Mouse (Mus musculus) kidney, postnatal 0 days (tissue): Measurements from ENCODE around the gene Ms4a6d. TPM values are rescaled to one million over a fixed set of nuclear protein-coding genes. Genes with fewer than 3 reads are reported as not detected.

Source experiments
- ATAC-seq: fragments of 200-750 bp; cut with Nextera tagmentation; replicated peaks from 2 replicates; pipeline ENCODE4 v1.8.0; 2017; ENCODE audit warnings: low read depth, moderate number of reproducible peaks, moderate TSS enrichment, moderate library complexity; ENCODE audit not compliant: low FRiP score
- DNase-seq: peaks from one replicate; pipeline ENCODE4 v3.0.0-alpha.2; 2016; ENCODE audit warnings: low spot score
- H3K27ac ChIP-seq: fragments of 300-500 bp; sonication (generic); 2 replicates; pipeline ENCODE4 v1.5.1; 2014; ENCODE audit warnings: mild to moderate bottlenecking
- H3K27me3 ChIP-seq: fragments of 300-500 bp; sonication (generic); 2 replicates; pipeline ENCODE4 v1.6.1; 2014; ENCODE audit warnings: low read length, mixed read lengths; ENCODE audit not compliant: insufficient read depth
- H3K36me3 ChIP-seq: fragments of 300-500 bp; sonication (generic); 2 replicates; pipeline ENCODE4 v1.6.1; 2014; ENCODE audit warnings: low read length, mixed read lengths; ENCODE audit not compliant: insufficient read depth
- H3K4me1 ChIP-seq: fragments of 300-500 bp; sonication (generic); replicated peaks from 2 replicates; pipeline ENCODE4 v1.6.1; 2014; ENCODE audit warnings: antibody characterized with exemption, low read length, mixed read lengths; ENCODE audit not compliant: insufficient read depth
- H3K4me2 ChIP-seq: fragments of 300-500 bp; sonication (generic); 2 replicates; pipeline ENCODE4 v1.6.1; 2014; ENCODE audit warnings: mild to moderate bottlenecking, low read length, moderate library complexity, mixed read lengths
- H3K4me3 ChIP-seq: fragments of 300-500 bp; sonication (generic); replicated peaks from 2 replicates; pipeline ENCODE4 v1.5.1; 2014; ENCODE audit warnings: low read depth, low read length
- H3K9ac ChIP-seq: fragments of 300-500 bp; sonication (generic); 2 replicates; pipeline ENCODE4 v1.6.1; 2014; ENCODE audit warnings: low read depth, low read length
- H3K9me3 ChIP-seq: fragments of 300-500 bp; sonication (generic); replicated peaks from 2 replicates; pipeline ENCODE4 v1.6.1; 2016; ENCODE audit warnings: low read length, inconsistent platforms, mixed read lengths
- CTCF ChIP-seq: IDR thresholded peaks from 2 replicates; pipeline ENCODE4 v1.5.1; 2016; ENCODE audit warnings: antibody characterized with exemption, low read depth, mild to moderate bottlenecking, moderate library complexity
- WGBS: fragments of 180-500 bp; shearing (Covaris S2); extraction: QIAGEN DNeasy Blood & Tissue Kit; methylation state at CpG from one replicate; pipeline ENCODE4 v1.1.7; 2014; 5-methylcytosine and 5-hydroxymethylcytosine counted together
- polyA plus RNA-seq: library from polyadenylated mRNA; unstranded; fragments of >200 nt; fragmentation: Nextera tagmentation; extraction: Ambion mirVana; gene quantifications from 2 replicates; pipeline ENCODE4 v1.2.1, GENCODE M21; 2015

Gene Ms4a6d
- polyA plus RNA-seq, 1 experiment from 2014 or later, result 8.0 TPM

- DNase-seq (no peak), ATAC-seq (no peak)
- Histone ChIP-seq H3K27me3 (no peaks in the 10 kb centered on the region), H3K4me1 (no peaks in the 10 kb centered on the region), H3K27ac (no peak overlapping the region), H3K4me3 (no peak overlapping the region), H3K36me3 (no peaks in the 10 kb centered on the region), H3K9ac (no peak overlapping the region), H3K4me2 (no peak overlapping the region), H3K9me3 (no peaks in the 10 kb centered on the region)
- 83% methylated on average over 1 of the region's 1 CpGs for WGBS
- no peak for TF ChIP-seq CTCF
These were observed 29.1 kb upstream of the Ms4a6d start for GRCm38 (mm10) chr19:11633732-11634131.

- ATAC-seq (no peak), DNase-seq (peak; percentile 60)
- H3K4me3 ChIP-seq, result no peak overlapping the region
- H3K4me1 ChIP-seq, result no peaks in the 10 kb centered on the region
- H3K4me2 ChIP-seq, result no peak overlapping the region
- TF ChIP-seq CTCF, result no peak
- no peaks in the 10 kb centered on the region for H3K36me3 ChIP-seq
- no peak overlapping the region for H3K27ac ChIP-seq
- no peaks in the 10 kb centered on the region for H3K9me3 ChIP-seq
- H3K9ac ChIP-seq, result no peak overlapping the region
- H3K27me3 ChIP-seq, result no peaks in the 10 kb centered on the region
- 37% methylated on average over 5 of the region's 5 CpGs for WGBS
These were observed 20.6 kb upstream of the Ms4a6d start for GRCm38 (mm10) chr19:11625231-11625630.

- DNase-seq, result peak; percentile 32
- no peaks in the 10 kb centered on the region for H3K9me3 ChIP-seq
- no peak overlapping the region for H3K4me2 ChIP-seq
- H3K9ac ChIP-seq, result no peak overlapping the region
- H3K27ac ChIP-seq, result no peak overlapping the region
- TF ChIP-seq CTCF, result no peak
- no peaks in the 10 kb centered on the region for H3K27me3 ChIP-seq
- ATAC-seq, result no peak
- no peaks in the 10 kb centered on the region for H3K4me1 ChIP-seq
- no peak overlapping the region for H3K4me3 ChIP-seq
- H3K36me3 ChIP-seq, result no peaks in the 10 kb centered on the region
These were observed 20.2 kb upstream of the Ms4a6d start for GRCm38 (mm10) chr19:11624800-11625199.

- no peaks in the 10 kb centered on the region for H3K4me1 ChIP-seq
- no peaks in the 10 kb centered on the region for H3K36me3 ChIP-seq
- H3K4me3 ChIP-seq, result no peak within 1 kb of the TSS
- no peak for TF ChIP-seq CTCF
- no peak within 1 kb of the TSS for H3K4me2 ChIP-seq
- no peak for ATAC-seq
- H3K27ac ChIP-seq, result no peak within 1 kb of the TSS
- WGBS, result 48% methylated on average over 2 of the region's 2 CpGs
- no peaks in the 10 kb centered on the region for H3K27me3 ChIP-seq
- no peak within 1 kb of the TSS for H3K9ac ChIP-seq
- DNase-seq, result peak; percentile 56
- no peaks in the 10 kb centered on the region for H3K9me3 ChIP-seq
These were observed 18.9 kb upstream of the Ms4a6d start, which contains the start of gene Ms4a2 for GRCm38 (mm10) chr19:11623551-11623950. Gene Ms4a2 (minus strand): TSS chr19:11623719.

GRCm38 (mm10) chr19:11617983-11618382, 13.3 kb upstream of the Ms4a6d start:
- no peak overlapping the region for H3K4me2 ChIP-seq
- H3K27ac ChIP-seq, result no peak overlapping the region
- no peaks in the 10 kb centered on the region for H3K36me3 ChIP-seq
- no peak for DNase-seq
- H3K9ac ChIP-seq, result no peak overlapping the region
- no peak for TF ChIP-seq CTCF
- no peak for ATAC-seq
- H3K9me3 ChIP-seq, result no peaks in the 10 kb centered on the region
- H3K4me3 ChIP-seq, result no peak overlapping the region
- no peaks in the 10 kb centered on the region for H3K27me3 ChIP-seq
- no peaks in the 10 kb centered on the region for H3K4me1 ChIP-seq

GRCm38 (mm10) chr19:11614805-11615204, 10.2 kb upstream of the Ms4a6d start:
- no peaks in the 10 kb centered on the region for H3K27me3 ChIP-seq
- no peaks in the 10 kb centered on the region for H3K36me3 ChIP-seq
- no peak overlapping the region for H3K27ac ChIP-seq
- no peak for TF ChIP-seq CTCF
- no peak overlapping the region for H3K4me3 ChIP-seq
- no peak overlapping the region for H3K9ac ChIP-seq
- H3K9me3 ChIP-seq, result no peaks in the 10 kb centered on the region
- H3K4me2 ChIP-seq, result no peak overlapping the region
- no peaks in the 10 kb centered on the region for H3K4me1 ChIP-seq
- 75% methylated on average over 2 of the region's 2 CpGs for WGBS
- no peak for DNase-seq
- ATAC-seq, result no peak

GRCm38 (mm10) chr19:11613776-11614443, 9.3 kb upstream of the Ms4a6d start:
- DNase-seq (no peak), ATAC-seq (no peak)
- Histone ChIP-seq H3K9ac (no peak overlapping the region), H3K9me3 (no peaks in the 10 kb centered on the region), H3K4me1 (no peaks in the 10 kb centered on the region), H3K36me3 (no peaks in the 10 kb centered on the region), H3K27ac (no peak overlapping the region), H3K4me3 (no peak overlapping the region), H3K27me3 (no peaks in the 10 kb centered on the region), H3K4me2 (no peak overlapping the region)
- 64% methylated on average over 8 of the region's 8 CpGs for WGBS
- no peak for TF ChIP-seq CTCF
